Comparison of ENCODE assay signal across 1 mouse cellular context in genomic region chr19:53421583-53422188, GRCm38 (mm10).
TF ChIP-seq lines count a peak whose summit lies in the region.

No protein-coding gene starts in this region.

TF ChIP-seq in CH12.LX, 34 proteins besides CTCF, POLR2A, EP300 and RAD21 (continued from another document):
- TF ChIP-seq IRF4 (IDR thresholded peaks at IDR 0.05; ENCODE audit: low read depth, low read length) (0 out of 2 replicates have a peak, but pooled peaks have one; percentile 24), ZC3H11A (IDR thresholded peaks at IDR 0.05; ENCODE audit: low read depth, low read length) (no peak), USF2 (conservative IDR thresholded peaks at IDR 0.05; ENCODE audit: low read depth, low read length) (no peak), UBTF (IDR thresholded peaks at IDR 0.05; ENCODE audit: low read depth, low read length) (0 out of 2 replicates have a peak, but pooled peaks have one; percentile 41), MYC (IDR thresholded peaks at IDR 0.05; ENCODE audit: low read depth, low read length) (peak; percentile 56; the same call in 1 of the 2 replicates), MAZ (IDR thresholded peaks at IDR 0.05; ENCODE audit: low read depth, low read length) (peak; percentile 77), SIN3A (IDR thresholded peaks at IDR 0.05; ENCODE audit: low read length) (peak; percentile 30), PAX5 (IDR thresholded peaks at IDR 0.05; ENCODE audit: low read length) (no peak), ZKSCAN1 (IDR thresholded peaks at IDR 0.05; ENCODE audit: borderline replicate concordance, low read depth, low read length) (no peak), MAFK (IDR thresholded peaks at IDR 0.05; ENCODE audit: insufficient replicate concordance, low read length) (0 out of 2 replicates have a peak, but pooled peaks have one; percentile 16), CHD1 (IDR thresholded peaks at IDR 0.05; ENCODE audit: low read depth, low read length) (peak; percentile 88; the same call in 1 of the 2 replicates), TBP (conservative IDR thresholded peaks at IDR 0.05; ENCODE audit: low read depth, low read length) (peak; percentile 62), ETS1 (conservative IDR thresholded peaks at IDR 0.05; ENCODE audit: low read depth, low read length) (peak; percentile 48; the same call in 1 of the 2 replicates)
